Mouse (Mus musculus) stomach, postnatal 0 days (tissue): ENCODE measurements at regions not wholly inside any gene's neighbourhood (a gene's known extent, or its start where the extent isn't known, plus 50 kb on each side); places are given as distances from the start of the nearest gene placed in this dataset.

Experiments
- ATAC-seq: fragments of 200-750 bp; cut with Nextera tagmentation; 2 replicates; pipeline ENCODE4 v1.8.0; 2017; ENCODE audit not compliant: low FRiP score, low TSS enrichment
- DNase-seq: peaks from one replicate; pipeline ENCODE4 v3.0.0-alpha.2; 2016; ENCODE audit warnings: low spot score
- H3K27ac ChIP-seq: fragments of 300-500 bp; sonication (generic); replicated peaks from 2 replicates; pipeline ENCODE4 v1.5.1; 2014; ENCODE audit warnings: mild to moderate bottlenecking, control low read depth
- H3K27me3 ChIP-seq: fragments of 300-500 bp; sonication (generic); 2 replicates; pipeline ENCODE4 v1.6.1; 2014; ENCODE audit warnings: low read length; ENCODE audit not compliant: control insufficient read depth, insufficient read depth
- H3K36me3 ChIP-seq: fragments of 300-500 bp; sonication (generic); 2 replicates; pipeline ENCODE4 v1.6.1; 2014; ENCODE audit warnings: low read length, mixed read lengths; ENCODE audit not compliant: control insufficient read depth, insufficient read depth
- H3K4me1 ChIP-seq: fragments of 300-500 bp; sonication (generic); replicated peaks from 2 replicates; pipeline ENCODE4 v1.6.1; 2014; ENCODE audit warnings: antibody characterized with exemption; ENCODE audit not compliant: control insufficient read depth, insufficient read depth
- H3K4me2 ChIP-seq: fragments of 300-500 bp; sonication (generic); replicated peaks from 2 replicates; pipeline ENCODE4 v1.6.1; 2014; ENCODE audit warnings: low read depth, mild to moderate bottlenecking, control low read depth, moderate library complexity
- H3K4me3 ChIP-seq: fragments of 300-500 bp; sonication (generic); 2 replicates; pipeline ENCODE4 v1.5.1; 2014; ENCODE audit warnings: low read depth, low read length, control low read depth
- H3K9ac ChIP-seq: fragments of 300-500 bp; sonication (generic); 2 replicates; pipeline ENCODE4 v1.6.1; 2014; ENCODE audit warnings: mild to moderate bottlenecking, low read length, control low read depth, mixed read lengths
- H3K9me3 ChIP-seq: fragments of 300-500 bp; sonication (generic); 2 replicates; pipeline ENCODE4 v1.6.1; 2016; ENCODE audit warnings: low read length; ENCODE audit not compliant: control insufficient read depth
- CTCF ChIP-seq: IDR thresholded peaks from 2 replicates; pipeline ENCODE4 v1.5.1; 2016; ENCODE audit warnings: antibody characterized with exemption, low read depth, mild to moderate bottlenecking, moderate library complexity
- EP300 ChIP-seq: optimal IDR thresholded peaks from 2 replicates; pipeline ENCODE3; 2016; ENCODE audit warnings: antibody characterized with exemption
- WGBS: fragments of 180-500 bp; shearing (Covaris S2); extraction: QIAGEN DNeasy Blood & Tissue Kit; methylation state at CpG from one replicate; pipeline ENCODE4 v1.1.7; 2014; 5-methylcytosine and 5-hydroxymethylcytosine counted together

DNA sequence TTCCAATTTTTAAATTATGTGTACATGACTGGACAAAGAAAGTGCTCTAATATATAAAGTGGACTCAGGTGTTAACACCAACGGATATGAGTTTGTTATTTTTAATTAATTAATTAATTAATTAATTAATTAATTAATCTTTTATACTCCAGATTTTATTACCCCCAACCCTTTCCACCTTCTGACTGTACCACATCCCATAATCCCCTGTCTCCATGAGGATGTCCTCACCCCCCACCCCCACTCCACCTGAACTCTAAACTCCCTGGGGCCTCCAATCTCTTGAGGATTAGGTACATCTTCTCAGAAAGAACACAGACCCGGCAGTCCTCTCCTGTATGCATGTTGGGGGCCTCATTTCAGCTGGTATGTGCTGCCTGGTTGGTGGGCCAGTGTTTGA is 182.8 kb downstream of the Rassf9 start:
- H3K9me3 ChIP-seq, result no peaks in the 10 kb centered on the region
- no peak overlapping the region for H3K4me3 ChIP-seq
- DNase-seq (no peak), ATAC-seq (no peak)
- H3K27me3 ChIP-seq, result no peaks in the 10 kb centered on the region
- no peak overlapping the region for H3K4me2 ChIP-seq
- TF ChIP-seq CTCF (no peak), EP300 (no peak)
- H3K4me1 ChIP-seq, result no peaks in the 10 kb centered on the region
- WGBS, result 73% methylated on average over 2 of the region's 2 CpGs
- no peak overlapping the region for H3K9ac ChIP-seq
- no peak overlapping the region for H3K27ac ChIP-seq
- H3K36me3 ChIP-seq, result no peaks in the 10 kb centered on the region

DNA sequence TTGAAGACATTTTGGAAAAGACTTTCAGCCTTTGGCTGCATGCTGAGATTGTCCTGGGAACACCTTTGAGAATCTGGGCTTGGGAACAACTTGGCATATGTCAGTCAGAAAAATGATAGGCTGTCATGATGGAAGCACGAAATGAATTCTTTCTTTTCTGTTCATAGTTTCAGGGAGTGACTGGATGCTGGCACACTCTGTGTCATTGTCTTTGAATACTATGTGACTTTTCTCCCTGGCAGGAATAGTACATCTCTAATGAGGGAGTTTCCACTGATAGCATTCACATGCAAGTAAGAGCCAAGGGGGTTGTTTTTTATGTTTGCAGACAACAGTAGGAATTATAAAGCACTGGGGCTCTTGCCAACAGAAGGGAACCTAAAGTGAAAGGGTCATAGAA is 177.9 kb downstream of the Rassf9 start:
- Histone ChIP-seq H3K27me3 (no peaks in the 10 kb centered on the region), H3K9ac (no peak overlapping the region), H3K36me3 (no peaks in the 10 kb centered on the region), H3K4me1 (no peaks in the 10 kb centered on the region), H3K9me3 (no peaks in the 10 kb centered on the region), H3K27ac (no peak overlapping the region), H3K4me3 (no peak overlapping the region), H3K4me2 (no peak overlapping the region)
- 59% methylated on average over 1 of the region's 1 CpGs for WGBS
- ATAC-seq, result no peak
- DNase-seq, result no peak
- TF ChIP-seq CTCF (no peak), EP300 (no peak)

DNA sequence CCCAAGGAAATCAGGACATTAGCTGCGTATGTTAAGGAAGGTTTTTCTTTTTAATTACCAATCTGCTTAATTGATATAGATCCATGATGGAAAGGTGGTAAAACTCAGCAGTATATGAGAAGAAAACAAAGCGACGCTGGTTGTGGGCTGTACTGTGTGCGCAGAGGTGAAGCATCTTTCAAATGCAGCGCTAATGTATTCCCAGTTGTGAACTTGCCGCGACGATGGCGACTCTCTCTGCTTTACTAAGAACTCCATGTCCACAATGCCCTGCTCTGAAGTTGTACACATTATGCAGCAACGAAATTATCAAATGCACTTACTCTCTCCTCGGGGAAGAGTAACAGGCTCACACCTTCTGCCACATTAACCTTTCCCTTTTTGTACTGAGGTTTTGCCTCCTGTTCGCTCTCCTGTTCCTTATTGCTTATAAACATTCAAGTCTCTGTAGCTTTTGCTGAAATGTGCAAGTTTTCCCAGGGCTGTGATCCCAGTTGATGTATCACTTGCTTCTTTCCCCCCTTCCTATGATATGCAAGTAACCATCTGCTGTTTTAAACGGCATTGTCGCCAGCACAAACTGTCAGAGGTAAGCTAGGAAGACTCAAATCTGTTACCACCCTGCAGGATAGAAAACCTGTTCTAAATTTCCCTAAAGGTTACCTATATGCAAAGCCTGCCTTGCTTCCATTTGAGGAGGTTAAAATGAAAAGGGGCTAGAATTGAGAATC is 174.8 kb downstream of the Rassf9 start:
- no peak for ATAC-seq
- no peak for DNase-seq
- WGBS, result 66% methylated on average over 14 of the region's 14 CpGs
- no peak overlapping the region for H3K27ac ChIP-seq
- no peaks in the 10 kb centered on the region for H3K27me3 ChIP-seq
- TF ChIP-seq CTCF, result no peak
- no peak for TF ChIP-seq EP300
- no peaks in the 10 kb centered on the region for H3K9me3 ChIP-seq
- no peak overlapping the region for H3K4me2 ChIP-seq
- H3K4me1 ChIP-seq, result no peaks in the 10 kb centered on the region
- no peaks in the 10 kb centered on the region for H3K36me3 ChIP-seq
- no peak overlapping the region for H3K4me3 ChIP-seq
- H3K9ac ChIP-seq, result no peak overlapping the region

DNA sequence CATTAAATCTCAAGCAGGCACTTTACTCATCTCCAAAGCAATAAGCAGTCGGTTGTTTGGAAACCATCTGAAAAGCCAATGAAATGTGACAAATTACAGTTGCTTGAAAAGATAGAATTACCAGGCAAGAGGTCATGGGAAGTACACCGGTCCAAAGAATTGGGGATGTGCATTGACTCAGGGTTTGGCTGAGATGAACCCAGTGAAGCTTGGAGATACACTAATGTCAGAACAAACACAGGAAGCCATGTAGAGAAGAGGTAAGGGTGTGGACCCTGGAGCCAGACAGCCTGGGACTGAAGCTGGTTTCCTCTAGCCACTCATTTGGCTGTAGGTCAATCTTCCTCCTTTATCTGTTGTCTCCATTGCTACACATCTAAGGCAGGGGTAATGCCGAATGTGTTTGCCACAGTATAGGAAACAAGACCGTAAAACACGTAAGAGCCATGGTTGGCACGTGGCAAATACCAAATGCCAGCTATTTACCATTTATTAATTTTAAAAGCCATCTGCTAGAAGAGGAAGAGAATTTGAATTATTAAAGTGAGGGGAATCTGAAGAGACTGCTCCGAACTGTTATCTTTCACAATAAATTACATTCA is 173.9 kb downstream of the Rassf9 start:
- ATAC-seq, result no peak
- Histone ChIP-seq H3K27ac (no peak overlapping the region), H3K4me2 (no peak overlapping the region), H3K27me3 (no peaks in the 10 kb centered on the region), H3K4me1 (no peaks in the 10 kb centered on the region), H3K9ac (no peak overlapping the region), H3K36me3 (no peaks in the 10 kb centered on the region), H3K4me3 (no peak overlapping the region), H3K9me3 (no peaks in the 10 kb centered on the region)
- no peak for DNase-seq
- WGBS, result 66% methylated on average over 7 of the region's 7 CpGs
- TF ChIP-seq EP300 (no peak), CTCF (no peak)

DNA sequence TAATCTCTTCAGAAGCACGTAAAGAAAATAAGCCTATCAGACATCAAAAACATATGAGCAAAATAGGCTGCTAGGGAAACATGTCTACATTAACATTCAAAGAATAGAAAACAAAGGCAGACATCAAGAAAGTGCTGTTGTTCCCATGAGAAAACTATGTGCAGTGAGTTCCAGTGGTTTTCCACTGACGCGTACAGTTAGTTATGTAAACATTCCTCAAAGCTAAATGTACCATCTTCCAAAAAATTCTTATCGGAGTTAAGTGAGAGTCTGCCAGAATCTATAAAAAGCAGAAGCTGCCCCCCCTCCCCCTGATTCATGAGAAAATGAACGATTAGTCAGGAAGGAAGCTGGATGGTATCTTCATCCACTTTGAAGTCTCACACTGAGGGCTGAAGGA is 155.3 kb downstream of the Rassf9 start:
- Histone ChIP-seq H3K4me1 (no peaks in the 10 kb centered on the region), H3K9me3 (no peaks in the 10 kb centered on the region), H3K27me3 (no peaks in the 10 kb centered on the region), H3K36me3 (no peaks in the 10 kb centered on the region), H3K27ac (no peak overlapping the region), H3K4me2 (no peak overlapping the region), H3K9ac (no peak overlapping the region), H3K4me3 (no peak overlapping the region)
- ATAC-seq (no peak), DNase-seq (no peak)
- TF ChIP-seq EP300 (no peak), CTCF (no peak)
- WGBS, result 44% methylated on average over 5 of the region's 5 CpGs

DNA sequence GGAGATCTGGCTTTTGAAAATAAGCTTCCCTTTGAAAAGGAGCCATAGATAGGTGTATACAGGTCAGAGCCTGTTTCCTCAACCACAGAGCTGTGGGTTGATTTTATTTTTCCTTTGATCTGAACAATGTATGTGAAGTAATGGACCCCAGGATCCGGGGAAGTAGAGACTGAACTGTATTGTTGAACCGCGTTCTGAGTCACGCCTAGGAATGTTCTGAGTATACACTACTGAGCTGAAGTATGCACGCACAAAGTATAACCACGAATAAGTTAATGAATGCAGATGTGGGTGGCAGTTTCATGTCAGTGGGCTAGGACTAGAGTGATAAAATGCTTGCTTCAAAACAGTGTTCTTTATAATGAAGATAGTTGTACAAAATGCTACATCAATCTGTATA is 147.7 kb downstream of the Rassf9 start:
- 52% methylated on average over 6 of the region's 6 CpGs for WGBS
- Histone ChIP-seq H3K9ac (no peak overlapping the region), H3K9me3 (no peaks in the 10 kb centered on the region), H3K4me1 (no peaks in the 10 kb centered on the region), H3K4me3 (no peak overlapping the region), H3K27ac (no peak overlapping the region), H3K4me2 (no peak overlapping the region), H3K27me3 (no peaks in the 10 kb centered on the region), H3K36me3 (no peaks in the 10 kb centered on the region)
- TF ChIP-seq EP300, result no peak
- no peak for TF ChIP-seq CTCF
- ATAC-seq (no peak), DNase-seq (no peak)
